Mouse (Mus musculus) CH12.LX (cell line): ENCODE data around the gene Phpt1. TPM values are rescaled to one million over a fixed set of nuclear protein-coding genes. Genes with fewer than 3 reads are reported as not detected.

ENCODE experiments used
- DNase-seq: peaks from one replicate; pipeline ENCODE4 v3.0.0-alpha.2; 2013; ENCODE audit errors: extremely low read depth
- H3K27ac ChIP-seq: 2 replicates; pipeline ENCODE4 v1.5.1; 2012; ENCODE audit warnings: low read depth, mild to moderate bottlenecking, control low read depth, moderate library complexity; ENCODE audit not compliant: insufficient read depth
- H3K27me3 ChIP-seq: replicated peaks from 2 replicates; pipeline ENCODE3; 2012; ENCODE audit warnings: inconsistent platforms
- H3K36me3 ChIP-seq, 2 experiments: replicated peaks in 1 of 2; 2 replicates each; pipeline versions ENCODE3 to v1.6.1; 2012; ENCODE audit warnings: inconsistent platforms in 1 of 2, low read length in 1 of 2, mild to moderate bottlenecking in 1 of 2, mixed read lengths in 1 of 2, moderate library complexity in 1 of 2; ENCODE audit not compliant: control insufficient read depth in 1 of 2, insufficient read depth in 1 of 2
- H3K4me1 ChIP-seq, 2 experiments: 2 replicates each; pipeline ENCODE4 v1.6.1; 2012; ENCODE audit warnings: inconsistent platforms in 1 of 2, moderate library complexity in 1 of 2; ENCODE audit not compliant: insufficient read depth in 2 of 2, control insufficient read depth in 1 of 2
- H3K4me2 ChIP-seq: 2 replicates; pipeline ENCODE4 v1.6.1; 2012; ENCODE audit warnings: low read depth, mild to moderate bottlenecking, control low read depth; ENCODE audit not compliant: poor library complexity, insufficient read depth, severe bottlenecking
- H3K4me3 ChIP-seq, 3 experiments: fragments of 150-350 bp in 1 of 3; sonication (generic) in 1 of 3; replicated peaks in 1 of 3; 2 replicates each; pipeline versions ENCODE3 to v1.5.1; 2011 to 2012; ENCODE audit warnings: low read depth in 2 of 3, low read length in 2 of 3, mild to moderate bottlenecking in 2 of 3, moderate library complexity in 2 of 3, control low read depth in 1 of 3, improper control_type of control experiment in 1 of 3, inconsistent platforms in 1 of 3, mixed read lengths in 1 of 3; ENCODE audit not compliant: poor library complexity in 1 of 3
- H3K79me2 ChIP-seq: replicated peaks from 2 replicates; pipeline ENCODE4 v1.6.1; 2012; ENCODE audit warnings: mild to moderate bottlenecking, moderate library complexity; ENCODE audit not compliant: control insufficient read depth, poor library complexity, insufficient read depth, severe bottlenecking; ENCODE audit errors: extremely low read depth
- H3K9ac ChIP-seq: 2 replicates; pipeline ENCODE4 v1.6.1; 2012; ENCODE audit warnings: low read depth, mild to moderate bottlenecking, control low read depth, moderate library complexity; ENCODE audit not compliant: insufficient read depth
- H3K9me3 ChIP-seq: replicated peaks from 2 replicates; pipeline ENCODE3; 2012; ENCODE audit warnings: low read length, inconsistent platforms, mixed read lengths
- CHD2 ChIP-seq: IDR thresholded peaks from 2 replicates; pipeline ENCODE4 v1.6.1; 2011; ENCODE audit warnings: low read length, improper control_type of control experiment
- CTCF ChIP-seq, 2 experiments: IDR thresholded peaks in 1 of 2; conservative IDR thresholded peaks in 1 of 2; 2 replicates each; pipeline ENCODE4 v1.5.1; 2011 to 2012; ENCODE audit warnings: low read depth in 2 of 2, low read length in 2 of 2, improper control_type of control experiment in 1 of 2, inconsistent platforms in 1 of 2, mild to moderate bottlenecking in 1 of 2, moderate library complexity in 1 of 2
- ELF1 ChIP-seq: IDR thresholded peaks from 2 replicates; pipeline ENCODE4 v1.6.1; 2014; ENCODE audit warnings: low read depth, mild to moderate bottlenecking, inconsistent platforms, low read length, improper control_type of control experiment
- EP300 ChIP-seq: IDR thresholded peaks from 2 replicates; pipeline ENCODE4 v1.6.1; 2011; ENCODE audit warnings: low read length, improper control_type of control experiment
- GABPA ChIP-seq: IDR thresholded peaks from 2 replicates; pipeline ENCODE4 v1.6.1; 2012; ENCODE audit warnings: low read depth, low read length, improper control_type of control experiment, inconsistent platforms; ENCODE audit not compliant: insufficient replicate concordance
- KAT2A ChIP-seq: IDR thresholded peaks from 2 replicates; pipeline ENCODE4 v1.6.1; 2012; ENCODE audit warnings: low read length, improper control_type of control experiment, inconsistent platforms; ENCODE audit not compliant: insufficient replicate concordance
- MAFK ChIP-seq: IDR thresholded peaks from 2 replicates; pipeline ENCODE4 v1.6.1; 2011; ENCODE audit warnings: low read length, improper control_type of control experiment; ENCODE audit not compliant: insufficient replicate concordance
- MAZ ChIP-seq: IDR thresholded peaks from 2 replicates; pipeline ENCODE4 v1.6.1; 2012; ENCODE audit warnings: low read depth, mild to moderate bottlenecking, inconsistent platforms, low read length, improper control_type of control experiment, moderate library complexity
- NELFE ChIP-seq: IDR thresholded peaks from 2 replicates; pipeline ENCODE4 v1.6.1; 2011; ENCODE audit warnings: low read depth, low read length, improper control_type of control experiment
- NRF1 ChIP-seq: IDR thresholded peaks from 2 replicates; pipeline ENCODE4 v1.6.1; 2014; ENCODE audit warnings: low read depth, mild to moderate bottlenecking, inconsistent platforms, low read length, improper control_type of control experiment, moderate library complexity
- PAX5 ChIP-seq: IDR thresholded peaks from 2 replicates; pipeline ENCODE4 v1.6.1; 2012; ENCODE audit warnings: low read length, inconsistent platforms, mixed read lengths
- POLR2A ChIP-seq: IDR thresholded peaks from 2 replicates; pipeline ENCODE4 v1.6.1; 2011; ENCODE audit warnings: low read depth, mild to moderate bottlenecking, improper control_type of control experiment, low read length
- RAD21 ChIP-seq: IDR thresholded peaks from 2 replicates; pipeline ENCODE4 v1.6.1; 2011; ENCODE audit warnings: low read depth, mild to moderate bottlenecking, low read length, improper control_type of control experiment, moderate library complexity
- TBP ChIP-seq: conservative IDR thresholded peaks from 2 replicates; pipeline ENCODE4 v1.6.1; 2011; ENCODE audit warnings: low read depth, low read length, improper control_type of control experiment
- USF1 ChIP-seq: IDR thresholded peaks from 2 replicates; pipeline ENCODE4 v1.6.1; 2014; ENCODE audit warnings: low read depth, mild to moderate bottlenecking, inconsistent platforms, low read length, improper control_type of control experiment
- USF2 ChIP-seq: conservative IDR thresholded peaks from 2 replicates; pipeline ENCODE4 v1.6.1; 2011; ENCODE audit warnings: low read depth, low read length, improper control_type of control experiment
- ZC3H11A ChIP-seq: IDR thresholded peaks from 2 replicates; pipeline ENCODE4 v1.6.1; 2012; ENCODE audit warnings: low read depth, mild to moderate bottlenecking, inconsistent platforms, low read length, improper control_type of control experiment
- ZKSCAN1 ChIP-seq: IDR thresholded peaks from 2 replicates; pipeline ENCODE4 v1.6.1; 2012; ENCODE audit warnings: low read depth, inconsistent platforms, low read length, improper control_type of control experiment, borderline replicate concordance
- ZMIZ1 ChIP-seq: IDR thresholded peaks from 2 replicates; pipeline ENCODE4 v1.6.1; 2012; ENCODE audit warnings: low read depth, mild to moderate bottlenecking, inconsistent platforms, low read length, improper control_type of control experiment
- ZNF384 ChIP-seq: IDR thresholded peaks from 2 replicates; pipeline ENCODE4 v1.6.1; 2012; ENCODE audit warnings: low read depth, low read length, improper control_type of control experiment, inconsistent platforms
- dilution Hi-C: fragments of 300-500 bp; cut with MboI; formaldehyde crosslinking; loops from 2 replicates; pipeline ENCODE4 v1.14.3; 2020; ENCODE audit warnings: low sequenced_read_pairs; ENCODE audit not compliant: extremely low pct_unique_long_range_greater_than_20kb, extremely low pct_ligation_motif_present
- in situ Hi-C: fragments of 300-500 bp; cut with MboI; formaldehyde crosslinking; loops from 3 replicates; pipeline ENCODE4 v1.14.3; 2019; ENCODE audit warnings: low sequenced_read_pairs, low pct_ligation_motif_present, low pct_unique_long_range_greater_than_20kb, mixed read lengths
- polyA plus RNA-seq: library from polyadenylated mRNA; unstranded; fragments of >175 nt; gene quantifications from 2 replicates; pipeline ENCODE4 v1.2.1, GENCODE M21; 2012; ENCODE audit warnings: low read depth; ENCODE audit not compliant: insufficient read length
- total RNA-seq, 2 experiments: library from RNA; depleted of rRNA; stranded (reverse); fragments of 300-350 nt in 1 of 2; fragments of >200 nt in 1 of 2; gene quantifications; 2 replicates each; pipeline ENCODE4 v1.2.3; 2012 to 2014

The Phpt1 gene
- total and polyA plus RNA-seq, 3 experiments = 37.9 to 66.9 (median 46.6) TPM

- TF ChIP-seq KAT2A (no peak), ZNF384 (no peak), ZC3H11A (no peak), PAX5 (no peak), RAD21 (no peak), TBP (peak; percentile 69), USF1 (peak; percentile 89), USF2 (peak; percentile 81), MAFK (no peak), POLR2A (peak; percentile 69), ZMIZ1 (no peak), EP300 (peak; percentile 77)
- TF ChIP-seq, all 38 proteins: peak for 15
Measured at GRCm38 (mm10) chr2:25534178-25534865, 40.7 kb downstream of the Phpt1 start (continued).

DNA sequence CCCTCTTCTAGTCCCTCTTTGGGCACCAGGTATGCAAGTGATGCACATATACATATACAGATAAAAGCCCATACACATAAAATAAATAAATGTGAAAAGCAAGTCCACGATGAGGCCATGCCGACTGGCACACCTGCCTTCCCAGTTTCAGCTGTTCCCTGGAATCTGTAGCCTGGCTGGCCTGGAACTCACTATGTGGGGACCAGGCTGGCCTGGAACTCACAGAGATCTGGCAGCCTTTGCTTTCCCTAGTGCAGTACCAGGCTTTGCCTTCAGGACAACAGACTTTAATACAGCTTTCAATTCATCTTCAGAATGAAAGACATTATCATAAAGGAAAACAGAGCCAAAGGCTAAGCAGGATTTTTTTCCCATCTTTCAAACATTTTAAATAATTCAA lies 41.3 kb downstream of the Phpt1 start:
- H3K36me3 ChIP-seq = peaks cover 61 to 79% of the 10 kb centered on the region in 2 experiments
- no peak for DNase-seq
- H3K9me3 ChIP-seq = no peaks in the 10 kb centered on the region
- H3K4me1 ChIP-seq = peaks cover 20 to 59% of the 10 kb centered on the region in 2 experiments
- dilution Hi-C loops (no loop called here), in situ Hi-C loops (no loop called here)
- peak overlapping the region; percentile 95; the same call in 1 of the 2 replicates for H3K27ac ChIP-seq
- 0 out of 2 replicates have a peak, but pooled peaks have one; percentile 1 for TF ChIP-seq NELFE
- TF ChIP-seq NRF1 = no peak
- peak overlapping the region; percentile 41 for H3K4me2 ChIP-seq
- H3K4me3 ChIP-seq = no peak overlapping the region
- peaks cover 29% of the 10 kb centered on the region for H3K79me2 ChIP-seq
- no peaks in the 10 kb centered on the region for H3K27me3 ChIP-seq
- H3K9ac ChIP-seq = peak overlapping the region; percentile 45; the same call in 1 of the 2 replicates

- dilution Hi-C loops = no loop called here
- Histone ChIP-seq H3K27me3 (no peaks in the 10 kb centered on the region), H3K9me3 (no peaks in the 10 kb centered on the region), H3K4me1 (peaks cover 0 to 8% of the 10 kb centered on the region in 2 experiments; a peak in 1 of 4 replicates), H3K4me2 (no peak overlapping the region)
- in situ Hi-C loops = no loop called here
- TF ChIP-seq ZKSCAN1 = no peak
- no peak for TF ChIP-seq ELF1
- TF ChIP-seq MAZ = no peak
- no peak for TF ChIP-seq CTCF (conservative IDR thresholded peaks at IDR 0.05 in 1 of 2, IDR thresholded peaks at IDR 0.05 in 1 of 2; ENCODE audit: low read depth in 2 of 2, low read length in 2 of 2)
- no peak for TF ChIP-seq GABPA
- TF ChIP-seq EP300 = no peak
- no peak for TF ChIP-seq CHD2
- TF ChIP-seq, all 38 proteins: peak for 0
- Histone ChIP-seq H3K27ac (no peak overlapping the region), H3K4me3 (no peak overlapping the region), H3K36me3 (peaks cover 91 to 97% of the 10 kb centered on the region in 2 experiments), H3K9ac (no peak overlapping the region), H3K79me2 (peaks cover 2% of the 10 kb centered on the region; the same call in 1 of the 2 replicates)
- no peak for DNase-seq
Measured at GRCm38 (mm10) chr2:25526510-25527302, 48.3 kb downstream of the Phpt1 start.
